Mouse (Mus musculus): ENCODE data around the gene Retsat.

The Retsat gene

GRCm38 (mm10) chr6:72588307-72588706, 10.0 kb upstream of the Retsat start:
- in situ Hi-C loops (cut with MboI), result no loop called here

GRCm38 (mm10) chr6:72590111-72590510, 8.2 kb upstream of the Retsat start:
- in situ Hi-C loops (cut with MboI), result no loop called here

GRCm38 (mm10) chr6:72593011-72593803, 5.1 kb upstream of the Retsat start:
- in situ Hi-C loops (cut with MboI), result no loop called here

DNA sequence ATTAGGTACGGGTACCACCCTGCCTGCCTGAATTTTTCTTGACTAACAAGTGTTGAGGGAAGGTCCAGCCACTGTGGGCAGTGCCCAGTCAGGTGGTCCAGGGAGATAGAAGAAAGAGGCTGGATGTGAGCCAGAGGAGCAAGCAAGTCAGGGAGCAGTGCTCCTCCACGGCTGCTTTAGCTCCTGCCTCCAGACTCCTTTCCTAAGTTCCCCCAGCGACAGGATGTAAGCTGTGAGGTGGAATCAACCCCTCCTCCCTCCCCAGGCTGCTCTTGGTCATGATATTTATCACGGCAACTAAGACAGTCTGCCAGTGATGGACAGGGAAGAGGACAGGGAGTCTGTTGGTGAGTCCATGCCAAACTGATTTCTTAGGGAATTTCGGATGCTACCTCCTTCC, 4.4 kb upstream of the Retsat start:
- in situ Hi-C loops (cut with MboI), result no loop called here

GRCm38 (mm10) chr6:72597083-72597874, 996 bp upstream of the Retsat start:
- in situ Hi-C loops (cut with MboI), result no loop called here

GRCm38 (mm10) chr6:72598791-72599557, 699 bp downstream of the Retsat start:
- in situ Hi-C loops (cut with MboI), result no loop called here

- in situ Hi-C loops (cut with MboI), result no loop called here
Observed at GRCm38 (mm10) chr6:72600216-72600615, 1.9 kb downstream of the Retsat start.

DNA sequence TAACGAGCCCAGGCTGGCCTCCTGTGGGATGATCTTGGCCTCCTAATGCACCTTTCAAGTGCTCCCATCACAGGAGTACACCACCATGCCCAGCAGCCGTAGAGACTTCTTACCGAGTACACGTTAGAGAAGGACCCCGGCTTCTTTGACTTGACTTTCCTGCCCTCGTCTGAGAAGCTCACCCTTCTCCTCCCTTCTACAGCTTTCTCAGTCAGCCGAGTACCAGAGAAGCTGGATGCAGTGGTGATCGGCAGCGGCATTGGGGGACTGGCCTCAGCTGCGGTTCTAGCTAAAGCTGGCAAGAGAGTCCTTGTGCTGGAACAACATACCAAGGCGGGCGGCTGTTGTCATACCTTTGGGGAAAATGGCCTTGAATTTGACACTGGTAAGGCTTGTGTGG, 2.5 kb downstream of the Retsat start:
- in situ Hi-C loops (cut with MboI), result no loop called here

GRCm38 (mm10) chr6:72601732-72602131, 3.5 kb downstream of the Retsat start:
- in situ Hi-C loops (cut with MboI), result no loop called here

- in situ Hi-C loops (cut with MboI), result no loop called here
Observed at GRCm38 (mm10) chr6:72604066-72604465, 5.8 kb downstream of the Retsat start.

DNA sequence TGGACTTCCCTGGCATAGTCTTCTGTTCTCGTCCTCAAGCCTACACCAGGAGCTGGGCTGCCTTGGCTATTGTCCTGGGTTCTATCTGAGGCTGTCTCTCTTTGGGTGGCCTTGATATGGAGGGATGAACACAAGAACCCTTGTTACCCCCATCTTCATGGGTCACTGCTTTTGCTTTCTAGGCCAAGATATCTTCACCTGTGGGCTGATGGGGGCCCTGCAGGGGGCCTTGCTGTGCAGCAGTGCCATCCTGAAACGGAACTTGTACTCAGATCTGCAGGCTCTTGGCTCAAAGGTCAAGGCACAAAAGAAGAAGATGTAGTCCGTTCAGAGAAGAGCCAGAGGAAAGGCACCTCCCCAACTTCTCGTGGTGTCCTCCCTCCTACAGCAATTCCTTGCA, 8.8 kb downstream of the Retsat start:
- in situ Hi-C loops (cut with MboI), result no loop called here

- in situ Hi-C loops (cut with MboI), result no loop called here
Observed at GRCm38 (mm10) chr6:72607676-72608075, 9.4 kb downstream of the Retsat start.

- in situ Hi-C loops (cut with MboI), result no loop called here
Observed at GRCm38 (mm10) chr6:72608662-72609184, 10.4 kb downstream of the Retsat start.

DNA sequence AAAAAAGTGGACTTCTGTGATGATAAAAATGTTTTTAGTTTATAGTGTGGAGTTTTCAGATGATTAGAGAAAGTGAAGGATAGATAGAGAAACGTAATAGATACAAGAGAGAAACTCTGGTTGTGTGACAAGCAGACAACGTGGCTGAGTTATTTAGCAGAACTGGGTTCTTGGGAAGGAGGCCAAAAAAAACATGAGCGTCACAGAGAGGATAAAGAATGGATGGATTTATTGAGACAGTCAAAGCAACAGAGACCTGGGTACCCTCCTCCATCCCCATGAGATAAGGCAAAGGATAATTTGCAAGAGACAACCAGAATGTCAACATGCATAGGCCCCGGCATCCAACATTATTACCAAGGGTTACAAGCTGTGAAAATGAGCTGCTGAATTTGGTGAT, 12.0 kb downstream of the Retsat start:
- in situ Hi-C loops (cut with MboI), result no loop called here

GRCm38 (mm10) chr6:72615151-72615550, 16.9 kb downstream of the Retsat start:
- in situ Hi-C loops (cut with MboI), result no loop called here

- in situ Hi-C loops (cut with MboI), result no loop called here
Observed at GRCm38 (mm10) chr6:72615561-72616375, 17.5 kb downstream of the Retsat start.

DNA sequence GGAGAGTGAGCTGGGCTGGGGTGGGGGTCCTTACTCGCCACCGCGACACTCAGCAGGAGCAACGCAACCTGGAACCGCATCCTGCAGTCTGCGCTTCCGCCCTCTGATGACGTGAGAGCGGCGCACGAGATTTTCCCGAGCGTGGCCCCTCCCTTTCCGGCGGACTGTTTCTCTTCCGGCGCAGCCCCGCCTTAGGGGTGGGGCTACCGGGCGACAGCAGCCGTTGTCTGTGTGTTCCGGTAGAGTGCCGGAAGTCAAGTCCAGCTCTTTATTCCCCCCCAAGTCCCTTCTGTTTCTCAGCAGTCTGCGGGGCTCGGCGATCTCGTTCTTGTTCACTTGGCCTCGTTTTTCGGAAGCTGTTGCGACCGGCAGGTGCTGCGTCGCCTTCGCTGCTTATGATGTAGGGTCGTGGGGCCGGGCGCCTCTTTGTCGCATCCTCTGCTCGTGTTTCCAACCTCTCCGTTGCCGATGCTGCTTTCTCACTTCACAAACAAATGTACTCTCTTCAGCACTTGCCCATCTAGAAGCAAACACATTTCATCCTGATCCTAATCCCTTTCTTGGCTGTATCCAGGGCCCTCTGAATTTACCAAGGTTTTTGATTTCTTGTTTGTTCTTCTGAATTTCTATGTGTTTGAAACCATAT, 18.5 kb downstream of the Retsat start, which contains the start of gene Tgoln1:
Gene Tgoln1 (minus strand): TSS at position 358 of the 646 bp plus-strand sequence.
- in situ Hi-C loops (cut with MboI), result no loop called here

GRCm38 (mm10) chr6:72619734-72620532, 21.7 kb downstream of the Retsat start:
- in situ Hi-C loops (cut with MboI), result no loop called here

GRCm38 (mm10) chr6:72620920-72621319, 22.6 kb downstream of the Retsat start:
- in situ Hi-C loops (cut with MboI), result no loop called here

GRCm38 (mm10) chr6:72622917-72623316, 24.6 kb downstream of the Retsat start:
- in situ Hi-C loops (cut with MboI), result no loop called here
